Mouse (Mus musculus) brain, adult 2 months (tissue): ENCODE results near the gene Smtn.
A peak's percentile ranks its signal among the peaks of the same experiment; 100 is the strongest.

Source experiments
- DNase-seq: peaks from one replicate; pipeline ENCODE4 v3.0.0; 2011; ENCODE audit warnings: low read depth, low spot score

The Smtn gene

GRCm38 (mm10) chr11:3547969-3548368 lies 7.6 kb upstream of the Smtn start:
- DNase-seq: no peak

GRCm38 (mm10) chr11:3547047-3547446 lies 6.6 kb upstream of the Smtn start:
- DNase-seq: no peak

- no peak for DNase-seq
These were observed 5.8 kb upstream of the Smtn start for GRCm38 (mm10) chr11:3546242-3546562.

- no peak for DNase-seq
These were observed 5.3 kb upstream of the Smtn start for GRCm38 (mm10) chr11:3545531-3546241.

- DNase-seq: no peak
These were observed 4.0 kb upstream of the Smtn start for GRCm38 (mm10) chr11:3544409-3544808.

GRCm38 (mm10) chr11:3543001-3543400 lies 2.6 kb upstream of the Smtn start:
- peak; percentile 75 for DNase-seq

- no peak for DNase-seq
These were observed 1.5 kb upstream of the Smtn start for GRCm38 (mm10) chr11:3541932-3542331.

- DNase-seq: no peak
These were observed 601 bp downstream of the Smtn start for GRCm38 (mm10) chr11:3539826-3540196.

- peak; percentile 96 for DNase-seq
These were observed 1.1 kb downstream of the Smtn start for GRCm38 (mm10) chr11:3539111-3539825.

GRCm38 (mm10) chr11:3538341-3538740 lies 2.1 kb downstream of the Smtn start:
- DNase-seq: no peak

- DNase-seq: no peak
These were observed 2.7 kb downstream of the Smtn start for GRCm38 (mm10) chr11:3537711-3538110.

GRCm38 (mm10) chr11:3536745-3537333 lies 3.6 kb downstream of the Smtn start:
- DNase-seq: no peak

- DNase-seq: no peak
These were observed 4.3 kb downstream of the Smtn start for GRCm38 (mm10) chr11:3536082-3536481.

- peak; percentile 93 for DNase-seq
These were observed 4.9 kb downstream of the Smtn start for GRCm38 (mm10) chr11:3535406-3535986.

- DNase-seq: peak; percentile 82
These were observed 5.5 kb downstream of the Smtn start for GRCm38 (mm10) chr11:3534956-3535355.

GRCm38 (mm10) chr11:3533406-3533932 lies 6.9 kb downstream of the Smtn start:
- DNase-seq: peak; percentile 42

GRCm38 (mm10) chr11:3532101-3532931 lies 8.1 kb downstream of the Smtn start:
- no peak for DNase-seq

- DNase-seq: peak; percentile 76
These were observed 8.8 kb downstream of the Smtn start for GRCm38 (mm10) chr11:3531634-3532033.

GRCm38 (mm10) chr11:3530731-3531130 lies 9.7 kb downstream of the Smtn start:
- no peak for DNase-seq

GRCm38 (mm10) chr11:3529476-3530252 lies 10.7 kb downstream of the Smtn start:
- no peak for DNase-seq

- no peak for DNase-seq
These were observed 12.2 kb downstream of the Smtn start for GRCm38 (mm10) chr11:3528208-3528607.
